Mouse (Mus musculus): Measurements from ENCODE around the gene Crcp. TPM values are rescaled to one million over a fixed set of nuclear protein-coding genes. Genes with fewer than 3 reads are reported as not detected.
A peak's percentile ranks its signal among the peaks of the same experiment; 100 is the strongest.
"Not testable (repeated sequence)": the region's sequence is repeated elsewhere in the genome, so short reads cannot be mapped to it uniquely, and the experiment has no call there.

Crcp gene
- total RNA-seq, 2 experiments from 2014 or later = 14.9 to 15.1 TPM

GRCm38 (mm10) chr5:130023067-130023766 lies 5.9 kb upstream of the Crcp start:
- intact Hi-C loops (cut with DNase I) = loop anchor here (1.0 to 5.0 kb wide), 3 partner anchors 116 to 199 kb away; no protein-coding TSS in a partner anchor
- DNase-seq = no peak

- intact Hi-C loops (cut with DNase I) = loop anchor here (1.0 to 5.0 kb wide), 3 partner anchors 115 to 198 kb away; no protein-coding TSS in a partner anchor
- peak; percentile 90 to 91 for DNase-seq
Observed at GRCm38 (mm10) chr5:130023767-130024539, 5.1 kb upstream of the Crcp start.

- intact Hi-C loops (cut with DNase I) = no loop called here
Observed at GRCm38 (mm10) chr5:130027134-130027533, 2.0 kb upstream of the Crcp start.

GRCm38 (mm10) chr5:130027696-130028095 lies 1.4 kb upstream of the Crcp start:
- intact Hi-C loops (cut with DNase I) = no loop called here
- no peak for DNase-seq

More at GRCm38 (mm10) chr5:130027134-130027533, 2.0 kb upstream of the Crcp start:
- DNase-seq = no peak

GRCm38 (mm10) chr5:130031410-130032390 lies 2.6 kb downstream of the Crcp start:
- DNase-seq = no peak
- intact Hi-C loops (cut with DNase I) = no loop called here

- DNase-seq = no peak
- intact Hi-C loops (cut with DNase I) = no loop called here
Observed at GRCm38 (mm10) chr5:130033869-130034268, 4.8 kb downstream of the Crcp start.

- DNase-seq; intact Hi-C loops (cut with DNase I): not testable (repeated sequence)
Observed at GRCm38 (mm10) chr5:130036300-130036699, 7.2 kb downstream of the Crcp start.

- DNase-seq = peak; percentile 82 to 86
- intact Hi-C loops (cut with DNase I) = loop anchor here (1.0 kb wide), 1 partner anchor 39 kb away; no protein-coding TSS in a partner anchor
Observed at GRCm38 (mm10) chr5:130037752-130038455, 8.8 kb downstream of the Crcp start.

GRCm38 (mm10) chr5:130040797-130041196 lies 11.7 kb downstream of the Crcp start:
- intact Hi-C loops (cut with DNase I) = no loop called here
- no peak for DNase-seq

- DNase-seq = no peak
- intact Hi-C loops (cut with DNase I) = no loop called here
Observed at GRCm38 (mm10) chr5:130041262-130041661, 12.2 kb downstream of the Crcp start.

GRCm38 (mm10) chr5:130043741-130044140 lies 14.7 kb downstream of the Crcp start:
- intact Hi-C loops (cut with DNase I) = loop anchor here (1.0 kb wide), 1 partner anchor 96 kb away; no protein-coding TSS in a partner anchor

GRCm38 (mm10) chr5:130044201-130044695 lies 15.2 kb downstream of the Crcp start:
- intact Hi-C loops (cut with DNase I) = loop anchor here (1.0 kb wide), 1 partner anchor 95 kb away; no protein-coding TSS in a partner anchor
- peak; percentile 63 to 73 for DNase-seq

More at GRCm38 (mm10) chr5:130043741-130044140, 14.7 kb downstream of the Crcp start:
- no peak for DNase-seq

GRCm38 (mm10) chr5:130046100-130046499 lies 17.0 kb downstream of the Crcp start:
- no peak for DNase-seq
- intact Hi-C loops (cut with DNase I) = no loop called here

GRCm38 (mm10) chr5:130046589-130046988 lies 17.5 kb downstream of the Crcp start:
- intact Hi-C loops (cut with DNase I) = no loop called here
- DNase-seq = peak; percentile 50 to 54

GRCm38 (mm10) chr5:130047013-130047412 lies 17.9 kb downstream of the Crcp start:
- intact Hi-C loops (cut with DNase I) = no loop called here
- no peak for DNase-seq

- intact Hi-C loops (cut with DNase I) = no loop called here
- peak; percentile 70 to 71 for DNase-seq
Observed at GRCm38 (mm10) chr5:130048786-130049520, 19.9 kb downstream of the Crcp start.

GRCm38 (mm10) chr5:130050416-130050815 lies 21.3 kb downstream of the Crcp start:
- DNase-seq = no peak
- intact Hi-C loops (cut with DNase I) = no loop called here

GRCm38 (mm10) chr5:130051073-130051860 lies 22.2 kb downstream of the Crcp start:
- intact Hi-C loops (cut with DNase I) = no loop called here
- DNase-seq = no peak
